ENCODE assay signal across 9 mouse cellular contexts in the genomic region with DNA sequence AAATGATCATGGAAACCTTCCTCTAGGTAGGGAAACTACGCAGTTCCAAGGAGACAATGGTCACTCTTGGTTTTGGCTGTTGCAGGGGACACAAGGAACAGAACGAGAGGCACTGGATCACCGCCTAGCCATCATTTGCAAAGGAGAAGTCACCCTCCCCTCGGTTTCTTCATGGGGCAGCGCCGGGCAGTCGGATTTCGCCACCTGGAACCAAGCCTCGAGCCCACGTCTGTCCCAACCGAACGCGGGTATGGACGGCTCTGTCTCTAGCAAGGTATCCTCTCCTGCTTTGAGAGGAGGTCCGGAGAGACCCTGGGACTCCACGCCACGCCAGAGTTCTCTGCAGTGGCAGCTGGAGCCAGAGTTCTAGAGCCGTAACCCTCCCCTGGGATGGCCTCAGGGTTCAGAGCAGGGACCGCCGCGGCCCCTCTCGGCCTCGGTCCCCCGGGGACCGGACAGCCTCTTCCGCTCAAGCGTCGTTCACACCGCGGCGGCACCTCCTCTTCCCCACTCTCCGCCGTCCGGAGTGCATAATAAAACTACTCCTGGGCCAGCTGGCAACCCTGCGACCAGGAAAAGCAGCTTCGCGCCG. TPM values are rescaled to one million over a fixed set of nuclear protein-coding genes. Genes with fewer than 3 reads are reported as not detected.
DNase-seq lines count a peak whose midpoint lies in the region; ATAC-seq and TF ChIP-seq lines count a peak whose summit lies in the region.
"Had no signal": no experiment of that assay in that cellular context is flagged by ENCODE, and none has a peak within 500 bp of the region (broad histone marks: within the 10 kb centered on the region; RNA-seq: fewer than 3 reads in every experiment).

No protein-coding gene starts in this region.

- intact Hi-C loops in gastrocnemius, adult 2 months (cut with DNase I) = no loop called here

- no peak for DNase-seq in gastrocnemius, adult 2 months
- no peak for DNase-seq in gastrocnemius, adult 18-20 months (ENCODE audit: low spot score)
- peak; percentile 13 for DNase-seq in limb, embryonic 14.5 days (ENCODE audit: low spot score)
- DNase-seq in cerebellum, postnatal 36 days = no peak
- no peak for DNase-seq in testis, postnatal 14 days (ENCODE audit: low spot score)

- H3K36me3 ChIP-seq in erythroblast, embryonic 14.5 days (ENCODE audit: control insufficient read depth) = peaks cover 60% of the 10 kb centered on the region
- peaks cover 43% of the 10 kb centered on the region for H3K36me3 ChIP-seq in limb, embryonic 14.5 days (ENCODE audit: control insufficient read depth, insufficient read depth, low read length)
- H3K36me3 ChIP-seq in neural tube, embryonic 12.5 days = peaks cover 40% of the 10 kb centered on the region

- WGBS in limb, embryonic 14.5 days = 0% methylated on average over 32 of the region's 38 CpGs
- under 1% methylated on average over 38 of the region's 38 CpGs for WGBS in neural tube, embryonic 12.5 days

- H3K27me3 ChIP-seq in erythroblast, embryonic 14.5 days (ENCODE audit: control insufficient read depth) = no peaks in the 10 kb centered on the region
- no peaks in the 10 kb centered on the region for H3K27me3 ChIP-seq in limb, embryonic 14.5 days (ENCODE audit: control insufficient read depth, insufficient read depth, low read length)
- H3K27me3 ChIP-seq in neural tube, embryonic 12.5 days (replicated peaks) = no peaks in the 10 kb centered on the region

- peak overlapping the region; percentile 76 for H3K4me2 ChIP-seq in limb, embryonic 14.5 days (replicated peaks; ENCODE audit: low read depth, low read length, severe bottlenecking)
- H3K4me2 ChIP-seq in neural tube, embryonic 12.5 days (replicated peaks) = peak overlapping the region; percentile 88

- H3K27ac ChIP-seq in gastrocnemius, adult 2 months = peak overlapping the region; percentile 99
- H3K27ac ChIP-seq in limb, embryonic 14.5 days (replicated peaks; ENCODE audit: low read depth, low read length) = peak overlapping the region; percentile 79
- H3K27ac ChIP-seq in neural tube, embryonic 12.5 days = peak overlapping the region; percentile 86

- peak overlapping the region; percentile 86 for H3K9ac ChIP-seq in limb, embryonic 14.5 days (ENCODE audit: low read depth, low read length, severe bottlenecking)
- H3K9ac ChIP-seq in neural tube, embryonic 12.5 days = peak overlapping the region; percentile 92

- peaks cover 32% of the 10 kb centered on the region for H3K4me1 ChIP-seq in erythroblast, embryonic 14.5 days (ENCODE audit: control insufficient read depth)
- peaks cover 17% of the 10 kb centered on the region for H3K4me1 ChIP-seq in limb, embryonic 14.5 days (ENCODE audit: control insufficient read depth, insufficient read depth, low read length)
- H3K4me1 ChIP-seq in neural tube, embryonic 12.5 days = peaks cover 21% of the 10 kb centered on the region

- ATAC-seq in CD4-positive, CD25-positive, alpha-beta regulatory T cell, adult 4 months = peak; percentile 15
- peak; percentile 48 for ATAC-seq in limb, embryonic 14.5 days (ENCODE audit: low FRiP score, low read depth)
- peak; percentile 54 for ATAC-seq in neural tube, embryonic 12.5 days (ENCODE audit: low FRiP score, low read depth)

- TF ChIP-seq POLR2A in limb, embryonic 14.5 days (IDR thresholded peaks at IDR 0.05; ENCODE audit: borderline replicate concordance, extremely low read depth, insufficient read depth, insufficient read length) = peak; percentile 82; the same call in 1 of the 2 replicates

- TF ChIP-seq CTCF in gastrocnemius, adult 2 months (IDR thresholded peaks at IDR 0.05) = no peak

- H3K4me3 ChIP-seq in gastrocnemius, adult 2 months = peak overlapping the region; percentile 96
- peak overlapping the region; percentile 74 for H3K4me3 ChIP-seq in erythroblast, embryonic 14.5 days (replicated peaks)
- H3K4me3 ChIP-seq in limb, embryonic 14.5 days (replicated peaks; ENCODE audit: low read length) = peak overlapping the region; percentile 99
- peak overlapping the region; percentile 97 for H3K4me3 ChIP-seq in neural tube, embryonic 12.5 days

- no peaks in the 10 kb centered on the region for H3K9me3 ChIP-seq in erythroblast, embryonic 14.5 days (ENCODE audit: control insufficient read depth, low read length)
- no peaks in the 10 kb centered on the region for H3K9me3 ChIP-seq in limb, embryonic 14.5 days (ENCODE audit: control insufficient read depth, low read length)
- no peaks in the 10 kb centered on the region for H3K9me3 ChIP-seq in neural tube, embryonic 12.5 days

RNA-seq across cellular contexts. Expression of gene Glyr1, which starts 0.4 kb away (rescaled TPM):
- 10 to 100 TPM; 33.1 to 33.7 TPM for total RNA-seq in gastrocnemius, adult 2 months (2021)
- total RNA-seq in gastrocnemius, adult 18-20 months (2021) = 10 to 100 TPM; 28.9 to 32.3 TPM
- 100 to 1,000 TPM in 1 of 2 experiments, 10 to 100 TPM in 1; 79.0 to 130 TPM for polyA plus RNA-seq in CD4-positive, CD25-positive, alpha-beta regulatory T cell, adult 4 months (2017; shearing (Covaris generic))
- polyA plus RNA-seq in erythroblast, embryonic 14.5 days (2012) = 0.42 and 0.50 TPM in 2 replicates
- 121 and 127 TPM in 2 replicates for polyA plus RNA-seq in limb, embryonic 14.5 days (2012; rRNA removed)
- polyA plus RNA-seq in limb, embryonic 14.5 days (2014; fragmentation: Nextera tagmentation; extraction: Ambion mirVana) = 87.9 and 102 TPM in 2 replicates
- polyA plus RNA-seq in neural tube, embryonic 12.5 days (2016; fragmentation: Nextera tagmentation; extraction: Ambion mirVana) = 217 and 234 TPM in 2 replicates

RNA-seq across cellular contexts. Expression of gene Ubn1, which starts 0.6 kb away (rescaled TPM):
- 10 to 100 TPM; 24.7 to 25.4 TPM for total RNA-seq in gastrocnemius, adult 2 months (2021)
- total RNA-seq in gastrocnemius, adult 18-20 months (2021) = 10 to 100 TPM; 19.5 to 23.9 TPM
- polyA plus RNA-seq in CD4-positive, CD25-positive, alpha-beta regulatory T cell, adult 4 months (2017; shearing (Covaris generic)) = 10 to 100 TPM; 36.8 to 48.4 TPM
- 1.9 and 2.3 TPM in 2 replicates for polyA plus RNA-seq in erythroblast, embryonic 14.5 days (2012)
- polyA plus RNA-seq in limb, embryonic 14.5 days (2012; rRNA removed) = 37.9 and 46.9 TPM in 2 replicates
- 25.7 and 29.0 TPM in 2 replicates for polyA plus RNA-seq in limb, embryonic 14.5 days (2014; fragmentation: Nextera tagmentation; extraction: Ambion mirVana)
- 25.2 and 25.5 TPM in 2 replicates for polyA plus RNA-seq in neural tube, embryonic 12.5 days (2016; fragmentation: Nextera tagmentation; extraction: Ambion mirVana)

RNA-seq across cellular contexts. Expression of gene Rogdi, which starts 35.9 kb away (rescaled TPM):
- total RNA-seq in gastrocnemius, adult 2 months (2021) = 1 to 10 TPM; 5.2 to 7.4 TPM
- total RNA-seq in gastrocnemius, adult 18-20 months (2021) = 1 to 10 TPM; 4.9 to 5.7 TPM
- polyA plus RNA-seq in CD4-positive, CD25-positive, alpha-beta regulatory T cell, adult 4 months (2017; shearing (Covaris generic)) = 10 to 100 TPM; 19.8 to 35.0 TPM
- 1.0 and 1.6 TPM in 2 replicates for polyA plus RNA-seq in erythroblast, embryonic 14.5 days (2012)
- polyA plus RNA-seq in limb, embryonic 14.5 days (2012; rRNA removed) = 64.5 and 81.5 TPM in 2 replicates
- polyA plus RNA-seq in limb, embryonic 14.5 days (2014; fragmentation: Nextera tagmentation; extraction: Ambion mirVana) = 50.1 and 56.7 TPM in 2 replicates
- polyA plus RNA-seq in neural tube, embryonic 12.5 days (2016; fragmentation: Nextera tagmentation; extraction: Ambion mirVana) = 121 and 124 TPM in 2 replicates

RNA-seq across cellular contexts. Expression of gene Smim22, which starts 42.2 kb away (rescaled TPM):
- not detected for total RNA-seq in gastrocnemius, adult 2 months (2021)
- not detected for total RNA-seq in gastrocnemius, adult 18-20 months (2021)
- not detected for polyA plus RNA-seq in CD4-positive, CD25-positive, alpha-beta regulatory T cell, adult 4 months (2017; shearing (Covaris generic))
- not detected in 2 replicates for polyA plus RNA-seq in erythroblast, embryonic 14.5 days (2012)
- 2.9 and 3.5 TPM in 2 replicates for polyA plus RNA-seq in limb, embryonic 14.5 days (2012; rRNA removed)
- 4.2 and 4.5 TPM in 2 replicates for polyA plus RNA-seq in limb, embryonic 14.5 days (2014; fragmentation: Nextera tagmentation; extraction: Ambion mirVana)
- 1.1 TPM in 1 of 2 replicates, not detected in the other for polyA plus RNA-seq in neural tube, embryonic 12.5 days (2016; fragmentation: Nextera tagmentation; extraction: Ambion mirVana)
- total RNA-seq: left cerebral cortex, adult 8-10 months had no signal

RNA-seq across cellular contexts. Expression of gene Sept12, which starts 51.6 kb away (rescaled TPM):
- total RNA-seq in gastrocnemius, adult 2 months (2021) = not detected
- not detected for total RNA-seq in gastrocnemius, adult 18-20 months (2021)
- not detected for polyA plus RNA-seq in CD4-positive, CD25-positive, alpha-beta regulatory T cell, adult 4 months (2017; shearing (Covaris generic))
- polyA plus RNA-seq in erythroblast, embryonic 14.5 days (2012) = not detected in 2 replicates
- polyA plus RNA-seq in limb, embryonic 14.5 days (2012; rRNA removed) = 0.04 and 0.05 TPM in 2 replicates
- polyA plus RNA-seq in limb, embryonic 14.5 days (2014; fragmentation: Nextera tagmentation; extraction: Ambion mirVana) = not detected in 2 replicates
- not detected in 2 replicates for polyA plus RNA-seq in neural tube, embryonic 12.5 days (2016; fragmentation: Nextera tagmentation; extraction: Ambion mirVana)
- total RNA-seq: left cerebral cortex, adult 8-10 months had no signal

Comparison
In these comparisons a context has a peak if more than half of its experiments do, and no peak if none do; other contexts are left out.
1. RNA of gene Glyr1, which starts 0.4 kb away (polyA plus RNA-seq): 217 to 234 TPM in neural tube, embryonic 12.5 days, 79.0 to 130 TPM in CD4-positive, CD25-positive, alpha-beta regulatory T cell, adult 4 months and 87.9 to 127 TPM in limb, embryonic 14.5 days; 0.42 to 0.50 TPM in erythroblast, embryonic 14.5 days; every median in the first group is over 10 times any median in the second.
2. Peak in every context shown above with its lines, with median percentiles within 50 percentile points of each other: H3K27ac ChIP-seq, H3K4me3 ChIP-seq and ATAC-seq.